Mouse (Mus musculus) cerebellum, postnatal 14 days (tissue): ENCODE results near the gene Dglucy.
A peak's percentile ranks its signal among the peaks of the same experiment; 100 is the strongest.

ENCODE experiments used
- DNase-seq, 2 experiments: peaks; one replicate each; pipeline ENCODE4 v3.0.0; 2021; ENCODE audit warnings: mixed read lengths in 2 of 2

The Dglucy gene

GRCm38 (mm10) chr12:100843171-100843570 is 64.3 kb downstream of the Dglucy start:
- DNase-seq: no peak

DNA sequence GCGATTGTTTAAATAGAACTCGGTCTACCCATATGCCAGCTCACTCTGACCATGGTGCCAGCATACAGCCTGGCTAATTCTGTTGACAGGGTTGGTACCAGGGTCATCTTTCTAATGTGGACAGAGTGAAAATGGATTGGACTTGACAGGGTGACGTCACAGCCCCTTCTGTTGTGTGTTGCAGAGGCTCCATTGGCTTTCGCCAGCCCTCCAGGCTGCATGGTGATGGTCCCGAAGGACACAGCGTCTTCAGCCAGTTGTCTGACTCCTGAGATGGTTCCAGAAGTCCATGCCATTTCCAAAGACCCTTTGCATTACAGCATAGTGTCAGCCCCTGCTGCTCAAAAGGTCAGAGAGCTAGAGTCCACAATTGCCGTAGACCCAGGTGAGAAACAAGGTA is 65.7 kb downstream of the Dglucy start:
- DNase-seq: no peak

- no peak for DNase-seq
Observed at GRCm38 (mm10) chr12:100845829-100846228, 67.0 kb downstream of the Dglucy start.

- DNase-seq: no peak
Observed at GRCm38 (mm10) chr12:100846566-100846965, 67.7 kb downstream of the Dglucy start.

DNA sequence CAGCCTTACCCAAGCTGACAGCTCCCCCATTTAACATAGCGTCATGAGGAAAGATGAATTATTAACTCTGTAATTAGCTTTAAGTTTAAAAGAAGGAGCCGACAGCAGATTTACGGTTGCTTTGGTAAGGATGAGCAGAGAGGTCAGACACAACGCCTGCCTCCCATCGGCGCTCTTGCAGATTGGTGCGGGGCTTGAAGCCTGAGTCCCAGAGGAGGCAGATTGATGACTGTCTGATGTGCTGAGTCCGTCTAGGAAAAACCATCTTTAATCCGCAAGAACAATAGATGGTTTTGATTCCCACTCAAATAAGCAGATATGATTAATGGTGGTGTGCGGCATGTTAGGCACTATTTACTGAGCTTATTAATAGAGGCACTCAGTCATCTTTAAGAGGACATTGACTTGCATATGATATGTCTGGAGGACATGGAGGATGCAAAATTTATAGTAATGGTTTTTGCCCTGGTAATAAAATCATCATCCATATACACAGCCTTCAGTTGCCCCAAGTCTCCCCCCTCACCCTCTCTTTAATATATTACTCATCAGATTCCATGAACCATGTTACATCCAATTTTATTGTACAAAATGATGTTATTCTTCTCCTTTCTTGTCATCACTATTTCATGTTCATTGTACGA is 68.7 kb downstream of the Dglucy start:
- no peak for DNase-seq

- DNase-seq: peak; percentile 67 to 78
Observed at GRCm38 (mm10) chr12:100849421-100850138, 70.7 kb downstream of the Dglucy start.

DNA sequence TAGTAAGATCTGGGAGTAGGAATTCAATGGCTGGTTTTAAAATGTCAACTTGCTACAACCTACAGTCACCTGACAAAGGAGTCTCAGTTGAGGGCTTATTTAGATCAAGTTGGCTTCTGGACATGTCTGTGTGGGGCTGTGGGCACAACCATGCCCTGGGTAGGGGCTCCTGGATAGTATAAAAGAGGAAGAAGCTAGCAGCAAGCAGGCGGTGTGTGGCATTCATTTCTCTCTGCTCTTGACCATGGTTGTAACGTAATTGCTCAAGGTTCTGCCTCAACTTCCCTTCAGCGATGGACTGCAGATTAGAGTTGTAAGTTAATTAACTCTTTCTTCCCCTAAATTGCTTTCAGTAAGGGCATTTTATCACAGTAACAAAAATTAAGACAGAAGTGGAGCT is 73.5 kb downstream of the Dglucy start:
- DNase-seq: no peak

DNA sequence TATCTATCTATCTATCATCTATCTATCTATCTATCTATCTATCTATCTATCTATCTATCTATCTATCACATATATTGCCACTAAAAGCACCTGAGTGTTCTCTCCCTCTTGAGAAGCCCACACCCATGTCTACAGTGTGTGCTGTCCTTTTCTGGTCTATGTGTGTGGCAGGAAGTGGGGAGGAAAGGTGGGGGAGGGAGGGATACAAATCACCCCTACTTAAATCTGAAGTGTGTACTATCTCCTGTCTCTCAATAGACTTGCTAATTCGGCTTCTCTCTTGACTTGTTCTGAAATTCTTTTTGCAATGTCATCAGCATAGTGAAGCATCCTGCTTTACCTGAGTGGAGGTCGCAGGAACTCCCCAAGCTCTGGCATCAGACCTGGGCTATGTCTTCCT is 77.5 kb downstream of the Dglucy start:
- DNase-seq: no peak

DNA sequence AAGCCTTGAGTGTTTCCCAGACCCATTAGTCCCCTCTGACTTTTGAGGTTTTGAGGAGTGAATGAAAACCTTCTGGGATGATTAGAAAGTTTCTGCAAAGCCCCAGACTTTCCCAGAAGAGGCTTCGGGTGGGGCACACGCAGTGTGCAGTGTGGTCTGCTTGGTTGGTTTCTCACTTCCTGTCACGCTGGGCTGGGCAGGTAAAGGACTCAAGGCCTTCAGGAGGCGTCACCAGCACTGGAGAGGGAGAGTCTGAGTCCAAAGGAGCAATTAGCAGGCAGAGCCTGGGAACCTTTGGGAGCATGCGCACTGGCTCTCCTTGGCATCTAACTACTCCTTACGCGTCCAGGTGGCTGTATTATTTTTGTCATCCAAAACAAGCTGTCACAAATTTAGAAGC is 78.9 kb downstream of the Dglucy start:
- peak; percentile 66 to 69 for DNase-seq

DNA sequence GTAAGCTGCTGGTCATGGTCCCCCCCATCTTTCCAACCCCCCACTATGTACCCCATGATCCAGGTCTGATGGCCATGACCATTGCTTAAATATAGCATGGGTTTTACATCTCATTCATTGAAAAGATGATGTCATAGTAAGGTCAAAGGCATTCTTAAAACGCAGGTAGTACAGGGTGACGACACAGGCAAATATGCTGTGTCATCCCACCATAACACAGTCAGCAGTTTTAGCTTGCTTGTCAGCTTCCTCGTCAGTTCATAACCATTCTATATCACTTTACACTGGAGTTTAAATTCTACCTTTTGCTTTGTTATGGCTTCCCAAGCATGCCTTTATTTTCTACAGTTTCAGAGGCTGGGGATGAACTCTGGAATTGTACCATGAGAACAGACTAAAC is 83.4 kb downstream of the Dglucy start:
- DNase-seq: no peak

DNA sequence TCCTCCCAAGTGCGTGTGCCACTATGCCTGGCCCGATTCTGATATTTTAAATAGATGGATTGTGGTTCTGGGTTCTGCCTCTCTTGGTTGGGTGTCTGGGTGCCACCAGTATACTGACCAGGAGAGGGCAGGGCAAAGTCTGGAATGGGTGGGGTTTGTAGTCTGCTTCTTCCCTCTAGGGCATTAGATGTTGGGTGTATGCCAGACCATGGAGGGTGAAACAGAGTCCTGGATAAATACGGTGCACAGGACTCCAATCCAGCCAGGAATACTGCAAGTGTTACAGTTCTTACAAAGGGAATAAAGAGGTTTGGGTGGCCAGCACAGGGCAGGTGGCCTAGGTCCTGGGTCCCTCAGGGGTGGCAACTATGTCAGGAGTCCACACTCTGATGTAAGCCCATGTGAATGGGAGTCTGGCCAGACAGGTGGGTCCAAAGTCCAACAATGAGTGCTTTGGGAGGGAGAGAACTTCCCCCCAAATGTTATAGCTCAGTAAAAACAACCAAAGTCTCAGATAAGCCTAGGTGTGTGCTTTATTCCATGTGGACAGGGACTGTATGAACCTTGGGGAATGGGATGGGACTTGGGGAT is 84.1 kb downstream of the Dglucy start:
- no peak for DNase-seq

- DNase-seq: peak in 1 of 2 experiments; percentile 33
Observed at GRCm38 (mm10) chr12:100865072-100865471, 86.2 kb downstream of the Dglucy start.

DNA sequence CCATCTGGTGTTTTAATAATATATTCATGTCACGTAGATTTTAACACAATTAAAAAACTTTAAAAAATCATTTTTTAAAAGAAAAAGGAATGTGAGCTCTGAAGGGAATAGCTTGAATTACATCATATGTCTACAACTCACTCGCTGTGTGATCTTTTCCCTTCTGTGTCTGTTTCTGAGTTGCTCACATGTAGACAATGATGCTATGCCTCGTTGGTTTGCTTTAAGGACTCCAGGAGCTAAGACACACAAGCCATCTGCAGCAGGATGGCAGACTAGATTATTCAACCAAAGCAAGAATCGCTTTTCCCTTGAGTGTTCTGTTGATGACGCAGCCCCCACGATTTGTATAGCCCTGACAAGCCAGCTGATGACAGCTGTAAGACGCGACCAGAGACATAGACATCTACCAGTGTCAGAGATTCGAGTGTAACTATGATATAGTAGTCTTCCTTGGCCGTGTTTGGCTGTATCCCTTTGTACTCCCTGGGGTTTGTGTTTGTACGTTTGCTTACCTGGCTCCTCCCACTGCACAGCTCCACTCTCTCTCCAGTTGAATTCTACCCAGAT is 86.7 kb downstream of the Dglucy start:
- no peak for DNase-seq

DNA sequence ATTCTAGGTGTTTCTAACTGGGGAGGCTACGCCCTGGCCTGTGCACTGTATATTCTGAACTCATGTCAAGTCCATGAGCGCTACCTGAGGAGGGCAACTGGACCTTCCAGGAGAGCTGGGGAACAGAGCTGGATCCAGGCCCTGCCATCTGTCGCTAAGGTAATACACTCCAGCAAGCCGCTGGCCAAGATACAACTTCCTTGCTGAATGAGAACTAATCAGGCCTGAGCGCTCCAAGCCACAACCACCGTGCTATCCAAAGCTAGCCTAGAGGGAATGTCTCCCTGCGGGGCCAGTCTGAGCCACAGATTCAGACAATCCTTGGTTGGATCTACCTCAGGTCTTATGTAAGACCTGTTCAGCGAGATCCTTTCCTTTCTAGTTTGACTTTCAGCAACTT is 88.2 kb downstream of the Dglucy start:
- peak; percentile 90 to 97 for DNase-seq

DNA sequence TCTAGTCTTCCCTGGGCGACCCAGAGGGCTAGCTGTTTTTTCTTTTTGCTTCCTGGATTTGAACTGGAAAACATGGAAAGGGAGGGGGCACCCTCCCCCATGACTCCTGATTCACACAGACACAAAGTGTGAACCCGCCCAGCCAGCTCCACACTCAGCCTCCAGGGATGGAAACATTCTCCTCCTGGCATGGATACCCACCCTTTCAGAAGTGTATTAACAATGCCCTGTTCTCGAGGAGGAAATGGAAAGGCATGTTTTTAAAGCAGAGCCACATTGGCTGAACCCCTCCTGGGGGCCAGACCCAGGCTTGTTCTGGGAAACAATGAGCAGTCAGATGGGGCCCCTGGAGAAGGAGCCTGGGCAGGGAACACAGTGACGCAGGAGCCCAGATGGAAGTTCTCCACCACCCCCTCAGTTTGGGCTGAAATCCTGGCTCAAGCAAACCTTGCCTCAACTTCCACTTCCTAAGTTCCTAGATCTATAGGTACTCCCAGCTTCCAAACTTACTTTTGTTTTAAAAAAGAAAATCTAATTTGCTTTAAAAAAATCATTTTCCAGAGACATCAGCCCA is 89.3 kb downstream of the Dglucy start:
- DNase-seq: peak in 1 of 2 experiments; percentile 27

DNA sequence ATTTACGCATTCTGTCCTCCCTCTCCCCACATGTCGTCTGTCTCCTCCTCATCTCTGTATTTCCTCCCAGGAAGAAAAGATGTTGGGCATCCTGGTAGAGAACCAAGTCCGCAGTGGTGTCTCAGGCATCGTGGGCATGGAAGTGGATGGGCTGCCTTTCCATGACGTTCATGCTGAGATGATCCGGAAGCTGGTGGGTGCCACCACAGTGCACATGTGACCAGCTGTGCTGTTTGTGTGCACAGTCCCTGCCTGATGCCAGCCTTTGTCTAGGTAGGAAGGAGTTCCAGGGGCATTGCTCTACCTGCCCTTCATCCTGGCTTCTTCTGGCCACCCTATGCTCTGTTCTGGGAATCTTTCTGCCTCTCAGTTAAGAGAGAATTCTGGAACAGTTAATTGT is 92.4 kb downstream of the Dglucy start:
- no peak for DNase-seq

GRCm38 (mm10) chr12:100871841-100872240 is 93.0 kb downstream of the Dglucy start:
- DNase-seq: no peak

DNA sequence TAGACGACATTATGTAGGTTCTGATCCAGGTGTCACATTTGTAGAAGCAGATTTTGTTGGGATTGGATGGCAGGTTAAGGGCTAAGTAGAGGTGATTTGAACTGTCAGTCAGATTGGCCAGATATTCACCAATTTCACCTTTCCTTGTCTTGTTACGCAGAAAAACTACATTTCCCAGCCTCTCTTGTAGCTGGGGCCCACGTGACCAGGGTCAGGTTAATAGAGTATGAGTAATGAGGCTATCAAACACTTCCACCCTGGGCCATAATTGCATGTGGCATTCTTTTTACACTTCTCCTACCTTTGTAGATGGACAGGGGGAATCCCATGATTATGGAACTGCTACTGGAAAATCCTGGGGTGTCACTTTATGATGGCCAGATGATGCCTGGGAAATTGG is 94.8 kb downstream of the Dglucy start:
- DNase-seq: no peak

GRCm38 (mm10) chr12:100875553-100875952 is 96.7 kb downstream of the Dglucy start:
- DNase-seq: no peak

DNA sequence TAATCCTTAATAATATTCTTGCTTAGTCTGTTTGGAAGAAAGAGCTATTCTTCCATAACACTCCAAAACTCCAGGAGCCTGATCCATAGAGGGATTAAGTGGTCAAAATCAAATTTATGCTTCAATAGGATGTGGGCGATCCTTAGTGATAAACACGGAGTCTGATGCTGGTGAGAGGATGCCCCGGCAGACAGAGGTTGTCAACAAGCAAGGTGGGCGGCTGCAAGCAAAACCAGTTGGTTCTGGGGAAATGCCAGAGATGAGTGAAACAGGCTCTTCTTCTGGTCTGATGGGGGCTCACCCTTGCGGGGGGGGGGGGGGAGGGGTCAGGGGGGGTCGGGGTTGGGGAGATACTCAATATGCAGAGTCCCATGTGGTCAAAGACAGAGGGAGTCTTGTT is 97.1 kb downstream of the Dglucy start:
- no peak for DNase-seq

- DNase-seq: peak in 1 of 2 experiments; percentile 34
Observed at GRCm38 (mm10) chr12:100877936-100878335, 99.1 kb downstream of the Dglucy start.

GRCm38 (mm10) chr12:100878556-100878955 is 99.7 kb downstream of the Dglucy start:
- peak in 1 of 2 experiments; percentile 32 for DNase-seq

DNA sequence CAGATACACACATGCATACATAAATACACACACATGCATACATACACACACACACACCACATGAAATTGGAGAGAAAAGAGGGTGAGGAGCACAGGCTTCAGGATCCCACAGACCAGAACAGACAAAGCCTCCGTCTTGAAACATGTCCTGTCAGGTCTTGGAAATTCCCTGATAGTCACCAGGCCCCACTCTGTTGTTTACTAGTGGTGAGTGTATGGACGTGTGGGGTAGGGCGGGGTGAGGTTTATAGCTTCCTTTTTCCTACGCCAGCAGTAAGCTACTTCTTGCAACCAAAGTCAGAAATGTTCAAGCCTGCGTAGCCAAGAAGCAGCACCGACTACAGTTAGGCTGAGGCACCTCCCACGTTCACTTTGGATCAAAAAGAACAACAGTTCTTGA is 104.3 kb downstream of the Dglucy start:
- DNase-seq: no peak

- DNase-seq: no peak
Observed at GRCm38 (mm10) chr12:100885585-100885984, 106.7 kb downstream of the Dglucy start.
